Mouse (Mus musculus): ENCODE data around the gene Hs3st6. TPM values are rescaled to one million over a fixed set of nuclear protein-coding genes. Genes with fewer than 3 reads are reported as not detected.
"Not testable (repeated sequence)": the region's sequence is repeated elsewhere in the genome, so short reads cannot be mapped to it uniquely, and the experiment has no call there.

Gene Hs3st6
- polyA plus RNA-seq, 1 experiment from 2014 or later: 1.8 TPM

GRCm38 (mm10) chr17:24715556-24715955, 37.2 kb upstream of the Hs3st6 start:
- TF ChIP-seq CTCF (IDR thresholded peaks at IDR 0.05; ENCODE audit: low read depth): no peak
- no peak for TF ChIP-seq EP300 (optimal IDR thresholded peaks at IDR 0.05)
- ATAC-seq (ENCODE audit: low FRiP score, low TSS enrichment) (no peak), DNase-seq (ENCODE audit: low spot score) (no peak)
- no peak overlapping the region for H3K4me2 ChIP-seq (replicated peaks; ENCODE audit: low read depth)
- no peaks in the 10 kb centered on the region for H3K27me3 ChIP-seq (ENCODE audit: control insufficient read depth, insufficient read depth, low read length)
- no peak overlapping the region for H3K4me3 ChIP-seq (ENCODE audit: low read depth, low read length)
- WGBS: 69% methylated on average over 6 of the region's 6 CpGs
- no peaks in the 10 kb centered on the region for H3K9me3 ChIP-seq (ENCODE audit: control insufficient read depth, low read length)
- H3K9ac ChIP-seq (ENCODE audit: low read length): no peak overlapping the region
- H3K27ac ChIP-seq (replicated peaks): no peak overlapping the region
- no peaks in the 10 kb centered on the region for H3K4me1 ChIP-seq (replicated peaks; ENCODE audit: control insufficient read depth, insufficient read depth)
- no peaks in the 10 kb centered on the region for H3K36me3 ChIP-seq (ENCODE audit: control insufficient read depth, insufficient read depth, low read length)

- no peak for ATAC-seq (ENCODE audit: low FRiP score, low TSS enrichment)
- 94% methylated on average over 15 of the region's 15 CpGs for WGBS
- H3K27ac ChIP-seq (replicated peaks): no peak overlapping the region
Measured at GRCm38 (mm10) chr17:24716166-24716682, 36.6 kb upstream of the Hs3st6 start.

DNA sequence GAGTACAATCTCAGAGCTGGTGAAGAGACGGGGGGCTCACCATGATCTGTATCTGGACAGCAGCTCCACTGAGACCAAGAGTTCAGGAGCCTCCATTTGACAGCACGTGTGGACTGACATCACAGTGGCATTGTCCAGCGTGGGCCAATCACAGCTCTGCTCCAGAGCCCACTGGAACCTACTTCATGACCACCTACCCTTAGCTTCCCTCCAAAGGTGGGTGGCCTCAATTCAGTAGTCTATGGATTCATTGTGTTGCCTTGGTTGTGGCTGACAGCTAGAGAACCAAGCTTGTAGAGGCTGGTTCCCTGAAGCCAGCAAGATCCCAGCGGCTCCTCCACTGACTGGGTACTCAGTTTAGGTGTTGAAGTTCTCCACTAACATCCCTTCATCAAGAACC, 34.8 kb upstream of the Hs3st6 start, which contains the start of the genes Rnf151 and Rps2:
Gene Rnf151 (minus strand): TSS at position 121 of the 400 bp plus-strand sequence.
Gene Rps2 (plus strand): TSS at position 174 of the 400 bp plus-strand sequence.
- H3K27me3 ChIP-seq (ENCODE audit: control insufficient read depth, insufficient read depth, low read length): no peaks in the 10 kb centered on the region
- 77% methylated on average over 4 of the region's 4 CpGs for WGBS
- no peaks in the 10 kb centered on the region for H3K9me3 ChIP-seq (ENCODE audit: control insufficient read depth, low read length)
- ATAC-seq (ENCODE audit: low FRiP score, low TSS enrichment) (no peak), DNase-seq (ENCODE audit: low spot score) (no peak)
- H3K4me2 ChIP-seq (replicated peaks; ENCODE audit: low read depth): peak within 1 kb of the TSS; percentile 24
- H3K36me3 ChIP-seq (ENCODE audit: control insufficient read depth, insufficient read depth, low read length): peaks cover 10% of the 10 kb centered on the region
- TF ChIP-seq CTCF (IDR thresholded peaks at IDR 0.05; ENCODE audit: low read depth) (no peak), EP300 (optimal IDR thresholded peaks at IDR 0.05) (no peak)
- H3K9ac ChIP-seq (ENCODE audit: low read length): no peak within 1 kb of the TSS
- peak within 1 kb of the TSS; percentile 50 for H3K4me3 ChIP-seq (ENCODE audit: low read depth, low read length)
- 0 out of 2 replicates have a peak, but pooled peaks cover 2% of the 10 kb centered on the region for H3K4me1 ChIP-seq (replicated peaks; ENCODE audit: control insufficient read depth, insufficient read depth)
- no peak within 1 kb of the TSS for H3K27ac ChIP-seq (replicated peaks)

More at GRCm38 (mm10) chr17:24716166-24716682, 36.6 kb upstream of the Hs3st6 start:
- Histone ChIP-seq H3K4me3 (ENCODE audit: low read depth, low read length) (no peak overlapping the region), H3K9me3 (ENCODE audit: control insufficient read depth, low read length) (no peaks in the 10 kb centered on the region), H3K9ac (ENCODE audit: low read length) (no peak overlapping the region), H3K36me3 (ENCODE audit: control insufficient read depth, insufficient read depth, low read length) (peaks cover under 1% of the 10 kb centered on the region; the same call in 1 of the 2 replicates), H3K27me3 (ENCODE audit: control insufficient read depth, insufficient read depth, low read length) (no peaks in the 10 kb centered on the region), H3K4me2 (replicated peaks; ENCODE audit: low read depth) (no peak overlapping the region), H3K4me1 (replicated peaks; ENCODE audit: control insufficient read depth, insufficient read depth) (no peaks in the 10 kb centered on the region)
- TF ChIP-seq EP300 (optimal IDR thresholded peaks at IDR 0.05) (no peak), CTCF (IDR thresholded peaks at IDR 0.05; ENCODE audit: low read depth) (no peak)
- no peak for DNase-seq (ENCODE audit: low spot score)

- not testable (repeated sequence) for H3K36me3 ChIP-seq (ENCODE audit: control insufficient read depth, insufficient read depth, low read length); DNase-seq (ENCODE audit: low spot score); H3K27ac ChIP-seq (replicated peaks); H3K4me1 ChIP-seq (replicated peaks; ENCODE audit: control insufficient read depth, insufficient read depth); H3K9me3 ChIP-seq (ENCODE audit: control insufficient read depth, low read length); ATAC-seq (ENCODE audit: low FRiP score, low TSS enrichment); H3K27me3 ChIP-seq (ENCODE audit: control insufficient read depth, insufficient read depth, low read length)
- Histone ChIP-seq H3K9ac (ENCODE audit: low read length) (peak overlapping the region; percentile 61; the same call in 1 of the 2 replicates), H3K4me2 (replicated peaks; ENCODE audit: low read depth) (peak overlapping the region; percentile 24), H3K4me3 (ENCODE audit: low read depth, low read length) (peak overlapping the region; percentile 50)
- WGBS: 54% methylated on average over 5 of the region's 5 CpGs
- peak; percentile 51 for TF ChIP-seq CTCF (IDR thresholded peaks at IDR 0.05; ENCODE audit: low read depth)
Measured at GRCm38 (mm10) chr17:24718938-24719337, 33.9 kb upstream of the Hs3st6 start.

DNA sequence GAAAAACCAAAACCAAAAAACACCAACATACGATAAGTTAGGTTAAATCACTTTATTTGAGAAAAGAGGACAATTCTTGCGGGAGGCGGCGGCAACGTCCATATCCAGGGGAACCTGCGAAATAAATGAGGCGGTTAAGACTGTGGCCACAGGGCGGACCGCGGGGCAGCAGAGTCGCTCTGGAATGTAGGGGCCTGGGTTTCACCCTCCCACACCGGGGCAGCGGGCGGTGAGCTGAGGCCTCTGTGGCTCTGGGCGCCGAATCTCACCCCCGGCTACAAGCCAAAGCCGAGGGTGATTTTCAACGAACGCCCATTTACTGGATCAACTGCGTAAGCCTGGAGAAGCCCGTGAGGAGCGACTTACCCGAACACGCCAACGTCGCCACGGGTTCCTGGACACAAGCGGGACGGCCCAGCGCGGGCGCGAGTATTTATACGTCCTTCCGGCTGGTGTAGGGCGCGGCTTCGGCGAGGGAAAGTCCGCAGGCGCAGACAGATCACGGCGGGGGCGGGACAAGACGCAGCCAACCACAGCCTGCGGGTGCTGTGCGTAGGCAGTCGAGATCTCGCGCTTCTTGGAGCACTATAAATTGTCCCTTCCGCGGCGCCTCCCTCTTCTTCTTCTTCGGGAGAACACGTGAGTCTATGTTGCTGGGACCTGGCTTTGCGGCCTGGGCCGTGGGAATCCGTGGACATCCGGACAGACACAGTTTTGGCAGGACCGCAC, 33.1 kb upstream of the Hs3st6 start:
- DNase-seq (ENCODE audit: low spot score): peak; percentile 99
- Histone ChIP-seq H3K4me3 (ENCODE audit: low read depth, low read length) (peak overlapping the region; percentile 50), H3K27me3 (ENCODE audit: control insufficient read depth, insufficient read depth, low read length) (no peaks in the 10 kb centered on the region), H3K4me2 (replicated peaks; ENCODE audit: low read depth) (peak overlapping the region; percentile 66), H3K4me1 (replicated peaks; ENCODE audit: control insufficient read depth, insufficient read depth) (0 out of 2 replicates have a peak, but pooled peaks cover 2% of the 10 kb centered on the region), H3K9me3 (ENCODE audit: control insufficient read depth, low read length) (no peaks in the 10 kb centered on the region), H3K36me3 (ENCODE audit: control insufficient read depth, insufficient read depth, low read length) (peaks cover 10% of the 10 kb centered on the region), H3K27ac (replicated peaks) (peak overlapping the region; percentile 94), H3K9ac (ENCODE audit: low read length) (peak overlapping the region; percentile 88)
- peak; percentile 97 for ATAC-seq (ENCODE audit: low FRiP score, low TSS enrichment)
- peak; percentile 29 for TF ChIP-seq CTCF (IDR thresholded peaks at IDR 0.05; ENCODE audit: low read depth)
- TF ChIP-seq EP300 (optimal IDR thresholded peaks at IDR 0.05): peak; percentile 77
- under 1% methylated on average over 61 of the region's 61 CpGs for WGBS

- Histone ChIP-seq H3K9ac (ENCODE audit: low read length) (peak overlapping the region; percentile 88), H3K27ac (replicated peaks) (peak overlapping the region; percentile 94), H3K4me3 (ENCODE audit: low read depth, low read length) (peak overlapping the region; percentile 50), H3K4me2 (replicated peaks; ENCODE audit: low read depth) (peak overlapping the region; percentile 66)
- H3K27me3 ChIP-seq (ENCODE audit: control insufficient read depth, insufficient read depth, low read length); DNase-seq (ENCODE audit: low spot score); ATAC-seq (ENCODE audit: low FRiP score, low TSS enrichment); H3K9me3 ChIP-seq (ENCODE audit: control insufficient read depth, low read length); H3K4me1 ChIP-seq (replicated peaks; ENCODE audit: control insufficient read depth, insufficient read depth); H3K36me3 ChIP-seq (ENCODE audit: control insufficient read depth, insufficient read depth, low read length): not testable (repeated sequence)
- WGBS: 0% methylated on average over 11 of the region's 11 CpGs
Measured at GRCm38 (mm10) chr17:24720616-24721015, 32.2 kb upstream of the Hs3st6 start.

- ATAC-seq (ENCODE audit: low FRiP score, low TSS enrichment); H3K36me3 ChIP-seq (ENCODE audit: control insufficient read depth, insufficient read depth, low read length); H3K4me1 ChIP-seq (replicated peaks; ENCODE audit: control insufficient read depth, insufficient read depth); H3K9me3 ChIP-seq (ENCODE audit: control insufficient read depth, low read length); DNase-seq (ENCODE audit: low spot score); H3K27me3 ChIP-seq (ENCODE audit: control insufficient read depth, insufficient read depth, low read length): not testable (repeated sequence)
- Histone ChIP-seq H3K9ac (ENCODE audit: low read length) (peak overlapping the region; percentile 32), H3K4me3 (ENCODE audit: low read depth, low read length) (peak overlapping the region; percentile 50; the same call in 1 of the 2 replicates), H3K4me2 (replicated peaks; ENCODE audit: low read depth) (peak overlapping the region; percentile 66), H3K27ac (replicated peaks) (peak overlapping the region; percentile 45; the same call in 1 of the 2 replicates)
- 46% methylated on average over 7 of the region's 7 CpGs for WGBS
Measured at GRCm38 (mm10) chr17:24721383-24721955, 31.3 kb upstream of the Hs3st6 start.

Data from stomach, postnatal 0 days (tissue).